Mouse (Mus musculus) limb, embryonic 14.5 days (tissue): ENCODE data around the gene Nme7. TPM values are rescaled to one million over a fixed set of nuclear protein-coding genes. Genes with fewer than 3 reads are reported as not detected.

Experiments
- ATAC-seq: fragments of 200-750 bp; cut with Nextera tagmentation; 2 replicates; pipeline ENCODE4 v1.8.0; 2017; ENCODE audit warnings: low read depth, moderate number of reproducible peaks, moderate TSS enrichment; ENCODE audit not compliant: low FRiP score
- DNase-seq: peaks from one replicate; pipeline ENCODE4 v3.0.0-alpha.2; 2015; ENCODE audit warnings: low spot score
- H3K27ac ChIP-seq: fragments of 300-500 bp; sonication (generic); replicated peaks from 2 replicates; pipeline ENCODE4 v1.5.1; 2014; ENCODE audit warnings: low read depth, mild to moderate bottlenecking, low read length, moderate library complexity, mixed read lengths
- H3K27me3 ChIP-seq: fragments of 300-500 bp; sonication (generic); 2 replicates; pipeline ENCODE4 v1.6.1; 2014; ENCODE audit warnings: low read length, mixed read lengths; ENCODE audit not compliant: control insufficient read depth, insufficient read depth
- H3K36me3 ChIP-seq: fragments of 300-500 bp; sonication (generic); 2 replicates; pipeline ENCODE4 v1.6.1; 2014; ENCODE audit warnings: mild to moderate bottlenecking, low read length, moderate library complexity, mixed read lengths; ENCODE audit not compliant: control insufficient read depth, insufficient read depth
- H3K4me1 ChIP-seq: fragments of 300-500 bp; sonication (generic); 2 replicates; pipeline ENCODE4 v1.6.1; 2014; ENCODE audit warnings: antibody characterized with exemption, low read length, mixed read lengths; ENCODE audit not compliant: control insufficient read depth, insufficient read depth
- H3K4me2 ChIP-seq: fragments of 300-500 bp; sonication (generic); replicated peaks from 2 replicates; pipeline ENCODE4 v1.6.1; 2014; ENCODE audit warnings: low read depth, mild to moderate bottlenecking, low read length, moderate library complexity; ENCODE audit not compliant: severe bottlenecking
- H3K4me3 ChIP-seq: fragments of 300-500 bp; sonication (generic); replicated peaks from 2 replicates; pipeline ENCODE4 v1.5.1; 2014; ENCODE audit warnings: low read length
- H3K9ac ChIP-seq: fragments of 300-500 bp; sonication (generic); 2 replicates; pipeline ENCODE4 v1.6.1; 2014; ENCODE audit warnings: mild to moderate bottlenecking, low read depth, low read length, moderate library complexity; ENCODE audit not compliant: severe bottlenecking
- H3K9me3 ChIP-seq: fragments of 300-500 bp; sonication (generic); 2 replicates; pipeline ENCODE4 v1.6.1; 2016; ENCODE audit warnings: low read length; ENCODE audit not compliant: control insufficient read depth
- POLR2A ChIP-seq: fragments of 200-500 bp; IDR thresholded peaks from 2 replicates; pipeline ENCODE4 v1.8.0; 2012; ENCODE audit warnings: inconsistent platforms, mild to moderate bottlenecking, moderate library complexity, borderline replicate concordance; ENCODE audit not compliant: insufficient read depth, insufficient read length; ENCODE audit errors: extremely low read depth
- WGBS: fragments of 180-500 bp; shearing (Covaris S2); extraction: QIAGEN DNeasy Blood & Tissue Kit; methylation state at CpG from one replicate; pipeline ENCODE4 v1.1.7; 2014; 5-methylcytosine and 5-hydroxymethylcytosine counted together
- polyA plus RNA-seq, 2 experiments: library from polyadenylated mRNA; depleted of rRNA in 1 of 2; stranded (reverse) in 1 of 2; unstranded in 1 of 2; fragments of >200 nt; fragmentation: Nextera tagmentation in 1 of 2; extraction: Ambion mirVana in 1 of 2; gene quantifications; 2 replicates each; pipeline versions ENCODE4 v1.2.1 to v1.2.3; 2012 to 2014

Nme7 gene
- polyA plus RNA-seq, 2 experiments = 22.1 to 31.2 TPM

GRCm38 (mm10) chr1:164307124-164307751, 3.3 kb downstream of the Nme7 start, which contains the start of gene Blzf1:
Gene Blzf1 (minus strand): TSS chr1:164307489.
- no peaks in the 10 kb centered on the region for H3K27me3 ChIP-seq
- H3K4me2 ChIP-seq = peak within 1 kb of the TSS; percentile 78
- H3K9me3 ChIP-seq = no peaks in the 10 kb centered on the region
- ATAC-seq (peak; percentile 100), DNase-seq (peak; percentile 100)
- H3K27ac ChIP-seq = peak within 1 kb of the TSS; percentile 67
- H3K4me1 ChIP-seq = peaks cover 8% of the 10 kb centered on the region; the same call in 1 of the 2 replicates
- TF ChIP-seq POLR2A = no peak
- H3K4me3 ChIP-seq = peak within 1 kb of the TSS; percentile 80
- H3K36me3 ChIP-seq = peaks cover 3% of the 10 kb centered on the region
- WGBS = under 1% methylated on average over 35 of the region's 35 CpGs
- peak within 1 kb of the TSS; percentile 72 for H3K9ac ChIP-seq

DNA sequence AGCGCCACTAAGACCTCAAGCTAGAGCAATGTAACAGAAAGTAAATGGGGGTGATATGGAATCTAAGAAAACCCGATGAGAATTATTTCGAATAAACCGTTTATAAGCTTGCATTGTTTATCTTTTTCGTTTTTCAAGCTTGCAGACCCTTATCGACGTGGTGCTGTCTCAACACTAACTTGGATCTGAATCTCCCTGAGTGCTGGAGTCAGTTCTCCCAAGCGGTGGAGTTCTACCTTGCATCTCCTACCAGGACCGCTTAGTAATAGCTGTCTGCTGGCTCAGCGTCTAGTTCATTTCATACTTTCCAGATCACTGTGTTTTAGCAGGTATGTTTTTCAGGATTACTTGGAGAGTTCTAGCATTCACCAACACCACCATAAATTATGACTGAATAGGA, 4.0 kb downstream of the Nme7 start:
- no peaks in the 10 kb centered on the region; the same call in 1 of the 2 replicates for H3K36me3 ChIP-seq
- WGBS = 13% methylated on average over 10 of the region's 10 CpGs
- ATAC-seq (no peak), DNase-seq (no peak)
- peaks cover 8% of the 10 kb centered on the region; the same call in 1 of the 2 replicates for H3K4me1 ChIP-seq
- H3K4me3 ChIP-seq = peak overlapping the region; percentile 80
- H3K4me2 ChIP-seq = peak overlapping the region; percentile 78
- TF ChIP-seq POLR2A = no peak
- peak overlapping the region; percentile 60 for H3K9ac ChIP-seq
- H3K9me3 ChIP-seq = no peaks in the 10 kb centered on the region
- no peaks in the 10 kb centered on the region for H3K27me3 ChIP-seq
- H3K27ac ChIP-seq = peak overlapping the region; percentile 67

GRCm38 (mm10) chr1:164314085-164314484, 10.2 kb downstream of the Nme7 start:
- WGBS = 88% methylated on average over 5 of the region's 5 CpGs
- Histone ChIP-seq H3K4me2 (no peak overlapping the region), H3K36me3 (peaks cover 10% of the 10 kb centered on the region), H3K9ac (no peak overlapping the region), H3K9me3 (no peaks in the 10 kb centered on the region), H3K4me1 (no peaks in the 10 kb centered on the region), H3K27ac (no peak overlapping the region), H3K27me3 (no peaks in the 10 kb centered on the region), H3K4me3 (no peak overlapping the region)
- TF ChIP-seq POLR2A = no peak
- DNase-seq = no peak
- ATAC-seq = no peak

GRCm38 (mm10) chr1:164315266-164315665, 11.3 kb downstream of the Nme7 start:
- Histone ChIP-seq H3K9me3 (no peaks in the 10 kb centered on the region), H3K9ac (no peak overlapping the region), H3K36me3 (peaks cover 10% of the 10 kb centered on the region), H3K4me2 (no peak overlapping the region), H3K4me3 (no peak overlapping the region), H3K27ac (no peak overlapping the region), H3K27me3 (no peaks in the 10 kb centered on the region), H3K4me1 (no peaks in the 10 kb centered on the region)
- TF ChIP-seq POLR2A = no peak
- WGBS = 68% methylated on average over 8 of the region's 8 CpGs
- ATAC-seq = no peak
- no peak for DNase-seq

- Histone ChIP-seq H3K27me3 (no peaks in the 10 kb centered on the region), H3K4me3 (no peak overlapping the region), H3K4me1 (0 out of 2 replicates have a peak, but pooled peaks cover 2% of the 10 kb centered on the region), H3K4me2 (no peak overlapping the region), H3K27ac (no peak overlapping the region), H3K9ac (no peak overlapping the region), H3K36me3 (peaks cover 10% of the 10 kb centered on the region), H3K9me3 (no peaks in the 10 kb centered on the region)
- TF ChIP-seq POLR2A = no peak
- WGBS = 26% methylated on average over 3 of the region's 3 CpGs
- no peak for ATAC-seq
- DNase-seq = peak; percentile 66
Measured at GRCm38 (mm10) chr1:164316697-164317096, 12.8 kb downstream of the Nme7 start.

DNA sequence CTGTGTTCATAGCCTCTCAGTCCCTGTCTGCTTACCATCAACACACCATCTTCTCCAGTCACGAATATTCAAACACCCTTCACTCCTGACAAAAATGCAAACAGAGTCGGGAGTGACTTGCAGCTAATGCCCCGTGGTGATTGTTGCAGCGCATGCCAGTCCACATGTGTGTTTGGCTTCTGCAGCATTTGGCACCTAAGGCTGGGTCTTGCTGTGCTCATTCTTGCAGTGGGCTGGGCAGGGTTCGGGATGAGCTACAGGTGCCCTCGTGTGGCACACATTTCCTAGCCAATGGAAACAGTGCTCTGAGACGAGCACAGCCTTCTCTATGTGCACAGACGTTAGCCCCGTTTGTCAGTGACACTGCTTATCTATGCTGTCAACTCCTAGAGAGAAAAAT, 13.3 kb downstream of the Nme7 start:
- H3K27me3 ChIP-seq = no peaks in the 10 kb centered on the region
- H3K4me1 ChIP-seq = 0 out of 2 replicates have a peak, but pooled peaks cover 2% of the 10 kb centered on the region
- WGBS = 80% methylated on average over 9 of the region's 9 CpGs
- no peak overlapping the region for H3K4me2 ChIP-seq
- no peak overlapping the region for H3K4me3 ChIP-seq
- H3K9me3 ChIP-seq = no peaks in the 10 kb centered on the region
- ATAC-seq (no peak), DNase-seq (no peak)
- no peak overlapping the region for H3K27ac ChIP-seq
- no peak overlapping the region for H3K9ac ChIP-seq
- H3K36me3 ChIP-seq = peaks cover 10% of the 10 kb centered on the region
- no peak for TF ChIP-seq POLR2A
